Mouse (Mus musculus): Measurements from ENCODE around the gene Cpeb3. TPM values are rescaled to one million over a fixed set of nuclear protein-coding genes. Genes with fewer than 3 reads are reported as not detected.

Cpeb3 gene
- polyA plus RNA-seq (2012; ENCODE audit: insufficient read depth, insufficient read length, missing spikeins) = 7.6 and 8.0 TPM in 2 replicates

GRCm38 (mm10) chr19:37208176-37208755, at the start of gene Cpeb3:
TSS of gene Cpeb3 (minus strand) at chr19:37208601.
- H3K4me3 ChIP-seq (ENCODE audit: insufficient read depth, low read length) = peak within 1 kb of the TSS; percentile 99
- TF ChIP-seq CTCF (IDR thresholded peaks at IDR 0.05; ENCODE audit: low read depth, low read length) (peak; percentile 24; the same call in 1 of the 2 replicates), POLR2A (IDR thresholded peaks at IDR 0.05; ENCODE audit: borderline replicate concordance, low read depth, low read length) (no peak)
- H3K4me1 ChIP-seq (ENCODE audit: control insufficient read depth, insufficient read depth, low read length) = peaks cover 9% of the 10 kb centered on the region
- H3K27ac ChIP-seq (ENCODE audit: insufficient read depth, low read depth, low read length) = peak within 1 kb of the TSS; percentile 88

DNA sequence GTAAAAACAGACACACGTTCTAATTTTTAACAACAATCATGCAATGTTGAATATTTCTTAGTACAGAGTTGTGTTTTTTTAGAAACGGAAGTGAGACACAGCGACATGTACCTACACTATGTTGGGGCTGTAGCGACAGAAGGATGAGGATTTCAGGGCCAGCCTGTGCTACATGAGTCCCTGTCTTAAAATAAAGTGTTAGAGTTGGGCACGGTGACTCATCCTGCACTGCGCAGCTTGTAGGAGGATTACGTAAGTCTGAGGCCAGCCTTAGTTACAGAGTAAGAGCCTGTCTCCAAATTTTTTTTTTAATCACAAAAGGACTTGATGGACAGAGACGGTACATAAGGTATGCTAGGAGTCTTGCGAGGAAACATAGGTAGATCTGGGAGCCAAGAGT, 46.9 kb upstream of the Cpeb3 start:
- TF ChIP-seq CTCF (IDR thresholded peaks at IDR 0.05; ENCODE audit: low read depth, low read length) = no peak
- TF ChIP-seq POLR2A (IDR thresholded peaks at IDR 0.05; ENCODE audit: borderline replicate concordance, low read depth, low read length) = no peak
- peaks cover 22% of the 10 kb centered on the region for H3K4me1 ChIP-seq (ENCODE audit: control insufficient read depth, insufficient read depth, low read length)
- no peak overlapping the region for H3K4me3 ChIP-seq (ENCODE audit: insufficient read depth, low read length)
- H3K27ac ChIP-seq (ENCODE audit: insufficient read depth, low read depth, low read length) = no peak overlapping the region

DNA sequence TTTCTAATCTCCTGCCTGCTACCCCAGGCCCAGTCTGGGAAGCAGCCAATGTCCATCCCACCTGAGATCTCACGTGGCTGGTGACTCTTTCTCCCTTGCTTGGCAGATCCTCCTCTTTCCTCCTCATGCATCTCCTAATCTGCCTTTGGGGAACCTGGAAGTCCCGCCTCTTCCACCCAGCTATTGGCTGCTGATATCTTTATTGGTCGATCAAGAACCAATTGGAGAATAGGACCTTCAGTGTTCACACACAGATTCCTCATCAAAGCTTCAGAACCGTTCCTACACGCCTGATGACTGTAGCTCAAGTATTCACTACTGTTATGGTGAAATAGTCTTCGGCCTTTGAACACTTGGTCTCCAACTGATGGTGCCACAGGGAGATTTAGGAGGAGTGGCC, 43.7 kb upstream of the Cpeb3 start:
- Histone ChIP-seq H3K4me1 (ENCODE audit: control insufficient read depth, insufficient read depth, low read length) (peaks cover 35% of the 10 kb centered on the region), H3K4me3 (ENCODE audit: insufficient read depth, low read length) (no peak overlapping the region), H3K27ac (ENCODE audit: insufficient read depth, low read depth, low read length) (no peak overlapping the region)
- TF ChIP-seq CTCF (IDR thresholded peaks at IDR 0.05; ENCODE audit: low read depth, low read length) = no peak
- no peak for TF ChIP-seq POLR2A (IDR thresholded peaks at IDR 0.05; ENCODE audit: borderline replicate concordance, low read depth, low read length)

- TF ChIP-seq CTCF (IDR thresholded peaks at IDR 0.05; ENCODE audit: low read depth, low read length) (no peak), POLR2A (IDR thresholded peaks at IDR 0.05; ENCODE audit: borderline replicate concordance, low read depth, low read length) (no peak)
- no peak overlapping the region for H3K4me3 ChIP-seq (ENCODE audit: insufficient read depth, low read length)
- H3K27ac ChIP-seq (ENCODE audit: insufficient read depth, low read depth, low read length) = no peak overlapping the region
- H3K4me1 ChIP-seq (ENCODE audit: control insufficient read depth, insufficient read depth, low read length) = peaks cover 13% of the 10 kb centered on the region
These were observed 39.8 kb upstream of the Cpeb3 start for GRCm38 (mm10) chr19:37248199-37248598.

DNA sequence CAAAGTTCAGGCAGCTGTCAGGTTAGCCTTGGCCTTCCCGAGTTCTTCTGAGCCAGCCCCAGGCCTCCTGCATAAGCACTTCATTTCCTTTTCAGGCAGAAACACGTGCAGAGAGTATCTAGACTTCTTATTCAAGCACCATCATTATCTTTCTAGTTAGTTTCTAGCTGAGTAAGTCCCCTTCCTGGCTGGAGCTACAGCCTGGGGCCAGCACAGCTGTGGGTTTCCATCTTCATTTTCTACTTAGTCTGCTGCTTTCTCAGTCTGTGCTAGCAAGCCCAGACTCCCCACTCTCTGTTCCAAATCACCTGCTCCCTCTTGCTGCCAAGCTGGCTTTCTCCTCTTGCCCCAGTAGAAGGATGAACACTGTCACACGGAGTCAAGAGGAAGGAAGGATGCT, 38.5 kb upstream of the Cpeb3 start:
- peaks cover 13% of the 10 kb centered on the region for H3K4me1 ChIP-seq (ENCODE audit: control insufficient read depth, insufficient read depth, low read length)
- TF ChIP-seq CTCF (IDR thresholded peaks at IDR 0.05; ENCODE audit: low read depth, low read length) (no peak), POLR2A (IDR thresholded peaks at IDR 0.05; ENCODE audit: borderline replicate concordance, low read depth, low read length) (no peak)
- H3K4me3 ChIP-seq (ENCODE audit: insufficient read depth, low read length) = no peak overlapping the region
- no peak overlapping the region for H3K27ac ChIP-seq (ENCODE audit: insufficient read depth, low read depth, low read length)

DNA sequence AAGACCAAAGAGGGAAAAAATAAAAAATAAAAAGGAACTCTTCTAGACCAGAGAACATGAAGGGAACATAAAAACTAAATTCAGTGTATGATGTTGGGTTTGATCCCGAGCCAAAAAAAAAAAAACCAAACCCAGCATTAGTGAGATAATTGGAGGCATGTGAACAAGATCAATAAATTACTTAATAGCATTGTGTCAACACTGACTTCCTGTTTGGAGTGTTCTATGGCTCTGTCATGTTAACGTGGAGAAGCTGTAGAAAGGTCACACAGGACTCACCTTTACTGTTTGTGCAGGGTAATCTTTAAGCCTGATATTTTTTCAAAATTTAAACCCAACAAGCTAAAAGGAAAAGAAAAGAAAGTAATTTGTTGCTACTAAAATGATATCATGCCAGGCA, 34.3 kb upstream of the Cpeb3 start:
- Histone ChIP-seq H3K27ac (ENCODE audit: insufficient read depth, low read depth, low read length) (no peak overlapping the region), H3K4me1 (ENCODE audit: control insufficient read depth, insufficient read depth, low read length) (peaks cover 13% of the 10 kb centered on the region), H3K4me3 (ENCODE audit: insufficient read depth, low read length) (no peak overlapping the region)
- TF ChIP-seq CTCF (IDR thresholded peaks at IDR 0.05; ENCODE audit: low read depth, low read length) = no peak
- TF ChIP-seq POLR2A (IDR thresholded peaks at IDR 0.05; ENCODE audit: borderline replicate concordance, low read depth, low read length) = no peak

DNA sequence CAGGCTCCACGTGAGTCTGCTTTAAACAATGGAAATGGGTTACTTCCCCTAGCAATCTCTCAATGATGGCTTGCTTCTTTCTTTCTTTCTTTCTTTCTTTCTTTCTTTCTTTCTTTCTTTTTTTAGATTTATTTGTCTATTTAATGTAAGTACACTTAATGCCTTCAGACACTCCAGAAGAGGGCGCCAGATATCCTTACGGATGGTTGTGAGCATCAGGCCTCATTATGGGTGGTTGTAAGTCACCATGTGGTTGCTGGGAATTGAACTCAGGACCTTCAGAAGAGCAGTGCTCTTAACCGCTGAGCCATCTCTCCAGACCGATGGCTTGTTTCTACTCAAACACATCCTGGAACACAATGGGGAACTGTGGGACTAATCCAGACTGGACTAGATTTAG, 32.8 kb upstream of the Cpeb3 start:
- Histone ChIP-seq H3K27ac (ENCODE audit: insufficient read depth, low read depth, low read length) (no peak overlapping the region), H3K4me3 (ENCODE audit: insufficient read depth, low read length) (no peak overlapping the region), H3K4me1 (ENCODE audit: control insufficient read depth, insufficient read depth, low read length) (peaks cover 13% of the 10 kb centered on the region)
- TF ChIP-seq CTCF (IDR thresholded peaks at IDR 0.05; ENCODE audit: low read depth, low read length) (no peak), POLR2A (IDR thresholded peaks at IDR 0.05; ENCODE audit: borderline replicate concordance, low read depth, low read length) (no peak)

DNA sequence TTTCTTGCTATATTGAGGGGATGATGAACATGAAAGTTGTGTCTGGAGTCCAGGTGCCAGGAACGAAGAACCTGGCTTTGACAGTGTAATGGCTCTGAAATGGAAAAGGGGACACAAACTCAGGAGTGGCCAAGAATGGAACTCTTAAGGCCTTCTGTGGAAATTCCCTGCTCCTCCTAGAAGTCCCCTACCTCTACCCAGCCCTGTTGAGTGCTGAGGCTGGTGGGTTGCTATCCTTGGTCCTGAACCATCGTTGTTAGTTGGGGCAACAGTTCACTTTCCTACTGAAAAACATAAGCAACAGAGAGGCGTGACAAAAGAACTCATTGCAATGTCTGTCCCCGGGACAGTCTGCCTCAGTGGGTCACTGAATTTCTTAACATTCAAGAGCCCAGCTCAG, 30.7 kb upstream of the Cpeb3 start:
- TF ChIP-seq POLR2A (IDR thresholded peaks at IDR 0.05; ENCODE audit: borderline replicate concordance, low read depth, low read length) = no peak
- TF ChIP-seq CTCF (IDR thresholded peaks at IDR 0.05; ENCODE audit: low read depth, low read length) = no peak
- H3K4me3 ChIP-seq (ENCODE audit: insufficient read depth, low read length) = no peak overlapping the region
- peaks cover 16% of the 10 kb centered on the region for H3K4me1 ChIP-seq (ENCODE audit: control insufficient read depth, insufficient read depth, low read length)
- no peak overlapping the region for H3K27ac ChIP-seq (ENCODE audit: insufficient read depth, low read depth, low read length)

GRCm38 (mm10) chr19:37238651-37239050, 30.2 kb upstream of the Cpeb3 start:
- Histone ChIP-seq H3K27ac (ENCODE audit: insufficient read depth, low read depth, low read length) (no peak overlapping the region), H3K4me3 (ENCODE audit: insufficient read depth, low read length) (no peak overlapping the region), H3K4me1 (ENCODE audit: control insufficient read depth, insufficient read depth, low read length) (peaks cover 16% of the 10 kb centered on the region)
- no peak for TF ChIP-seq POLR2A (IDR thresholded peaks at IDR 0.05; ENCODE audit: borderline replicate concordance, low read depth, low read length)

DNA sequence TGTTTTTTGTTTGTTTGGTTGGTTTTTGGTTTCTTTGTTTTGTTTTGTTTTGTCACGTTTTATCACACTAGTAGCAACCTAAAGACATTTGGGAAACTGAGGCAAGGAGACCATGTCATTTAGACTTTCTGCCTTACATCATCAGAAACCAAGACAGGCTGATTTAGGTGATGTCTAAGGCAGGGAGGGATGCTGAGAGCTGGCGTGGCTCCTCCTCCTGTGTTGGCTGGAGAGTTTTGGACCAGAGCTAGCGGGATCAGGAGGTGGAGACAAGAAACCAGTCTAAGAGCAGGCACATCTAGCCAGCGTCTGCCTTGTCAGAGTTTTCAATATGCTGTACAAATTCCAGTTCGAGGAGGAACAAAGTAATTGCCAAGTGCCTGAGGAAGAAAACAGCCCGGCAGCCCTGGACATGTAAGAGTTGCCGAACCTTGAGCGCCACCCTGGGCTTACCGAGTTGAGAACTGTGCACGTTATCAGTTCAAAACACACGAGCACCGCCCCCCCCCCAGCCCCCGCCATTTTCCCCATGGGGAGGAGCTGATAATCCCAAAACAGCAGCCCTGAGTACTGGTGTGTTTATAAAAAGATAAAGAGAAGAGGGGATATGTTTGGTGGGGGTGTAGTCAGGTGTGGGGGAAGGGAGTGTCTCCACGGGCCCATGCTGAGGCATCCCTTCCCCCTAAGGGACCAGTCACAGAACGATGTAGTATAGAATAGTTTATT, 29.5 kb upstream of the Cpeb3 start:
- H3K27ac ChIP-seq (ENCODE audit: insufficient read depth, low read depth, low read length) = no peak overlapping the region
- H3K4me3 ChIP-seq (ENCODE audit: insufficient read depth, low read length) = no peak overlapping the region
- peaks cover 16% of the 10 kb centered on the region for H3K4me1 ChIP-seq (ENCODE audit: control insufficient read depth, insufficient read depth, low read length)
- TF ChIP-seq CTCF (IDR thresholded peaks at IDR 0.05; ENCODE audit: low read depth, low read length) (no peak), POLR2A (IDR thresholded peaks at IDR 0.05; ENCODE audit: borderline replicate concordance, low read depth, low read length) (no peak)

All from bone marrow macrophage, adult 2 months (primary cell).